Mouse (Mus musculus): Measurements from ENCODE around the gene Xkrx.

- TF ChIP-seq CTCF (IDR thresholded peaks at IDR 0.05; ENCODE audit: low read depth, low read length) (no peak), TAL1 (conservative IDR thresholded peaks at IDR 0.05; ENCODE audit: low read depth, low read length) (no peak), POLR2AphosphoS5 (IDR thresholded peaks at IDR 0.05; ENCODE audit: insufficient replicate concordance, low read depth, low read length) (no peak)
These were observed 8.7 kb upstream of the Xkrx start for GRCm38 (mm10) chrX:134170584-134170983.
